Mouse (Mus musculus) lung, adult 2 months (tissue): ENCODE data around the gene Rap2b. TPM values are rescaled to one million over a fixed set of nuclear protein-coding genes. Genes with fewer than 3 reads are reported as not detected.

Experiments used
- DNase-seq: peaks from one replicate; pipeline ENCODE4 v3.0.0; 2022
- H3K4me1 ChIP-seq: fragments of 200-500 bp; 2 replicates; pipeline ENCODE4 v1.6.1; 2011; ENCODE audit warnings: low read length; ENCODE audit not compliant: control insufficient read depth, insufficient read depth
- H3K4me3 ChIP-seq: fragments of 200-500 bp; replicated peaks from 2 replicates; pipeline ENCODE3; 2011; ENCODE audit warnings: low read depth, mild to moderate bottlenecking, control low read depth, low read length; ENCODE audit errors: extremely low read depth
- CTCF ChIP-seq: fragments of 200-500 bp; IDR thresholded peaks from 2 replicates; pipeline ENCODE4 v1.5.1; 2011; ENCODE audit warnings: mild to moderate bottlenecking, low read length, control low read depth; ENCODE audit not compliant: insufficient read depth
- POLR2A ChIP-seq: fragments of 200-500 bp; IDR thresholded peaks from 2 replicates; pipeline ENCODE4 v1.6.1; 2011; ENCODE audit warnings: low read depth, mild to moderate bottlenecking, control low read depth, low read length, borderline replicate concordance; ENCODE audit errors: extremely low read depth
- WGBS: fragments of 180-500 bp; shearing (Covaris S2); methylation state at CpG from one replicate; pipeline ENCODE4 v1.1.7; 2018; 5-methylcytosine and 5-hydroxymethylcytosine counted together
- polyA plus RNA-seq: library from polyadenylated mRNA; depleted of rRNA; stranded (reverse); fragments of >200 nt; gene quantifications from 2 replicates; pipeline ENCODE4 v1.2.3, GENCODE M21; 2012; rRNA removed

Rap2b gene
- 4.1 and 5.1 TPM in 2 replicates for polyA plus RNA-seq

DNA sequence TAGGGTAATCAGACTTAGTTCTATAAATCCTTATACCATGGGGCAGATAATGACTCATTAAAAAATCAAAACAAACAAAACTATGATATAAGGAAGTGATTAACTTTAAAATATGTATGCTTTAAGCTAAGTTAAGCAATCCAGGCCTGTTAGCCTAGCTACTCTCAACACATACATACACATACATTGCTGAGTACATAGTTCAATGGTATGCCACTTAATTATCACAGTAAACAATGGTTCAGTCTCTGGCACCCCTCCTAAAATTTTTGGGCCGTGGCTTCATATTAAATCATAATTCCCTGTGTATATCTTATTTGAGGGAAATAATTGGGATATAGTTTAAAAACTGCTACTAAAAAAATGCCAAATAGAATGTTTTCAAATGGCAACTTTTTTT, at the start of gene Rap2b:
Gene Rap2b, plus strand, starts transcription at position 301 of the 400 bp plus-strand sequence.
- TF ChIP-seq CTCF = no peak
- TF ChIP-seq POLR2A = no peak
- 47% methylated on average over 1 of the region's 1 CpGs for WGBS
- H3K4me3 ChIP-seq = no peak within 1 kb of the TSS
- H3K4me1 ChIP-seq = no peaks in the 10 kb centered on the region; the same call in 1 of the 2 replicates
- DNase-seq = no peak

GRCm38 (mm10) chr3:61315002-61315401, 46.4 kb upstream of the Rap2b start:
- TF ChIP-seq CTCF = no peak
- TF ChIP-seq POLR2A = no peak
- no peak for DNase-seq
- whole genome bisulfite sequencing = 67% methylated on average over 2 of the region's 2 CpGs
- no peak overlapping the region for H3K4me3 ChIP-seq
- H3K4me1 ChIP-seq = no peaks in the 10 kb centered on the region

DNA sequence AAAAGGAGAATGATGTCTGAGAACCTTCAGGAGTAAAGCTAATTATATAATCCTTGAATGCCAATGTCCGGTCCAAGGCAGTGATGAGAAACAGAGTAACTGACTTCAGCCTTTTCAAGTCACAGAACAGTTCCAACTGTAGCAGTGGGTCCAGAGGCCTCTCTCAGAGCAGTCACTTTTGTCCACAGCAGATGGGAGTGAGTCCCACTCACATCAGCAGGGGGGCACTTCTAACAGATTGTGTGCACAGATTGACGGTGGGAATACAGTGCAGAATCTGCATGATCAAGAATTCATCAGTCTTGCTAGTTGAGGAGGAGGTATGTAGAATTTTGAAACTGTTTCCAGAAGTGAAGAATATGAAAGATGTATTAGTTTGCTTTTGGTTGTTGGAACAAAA, 41.4 kb upstream of the Rap2b start:
- WGBS = 82% methylated on average over 2 of the region's 2 CpGs
- DNase-seq = no peak
- Histone ChIP-seq H3K4me3 (no peak overlapping the region), H3K4me1 (no peaks in the 10 kb centered on the region)
- TF ChIP-seq CTCF (no peak), POLR2A (no peak)

- no peak for TF ChIP-seq POLR2A
- TF ChIP-seq CTCF = no peak
- Histone ChIP-seq H3K4me3 (no peak overlapping the region), H3K4me1 (no peaks in the 10 kb centered on the region)
- DNase-seq = no peak
- 69% methylated on average over 6 of the region's 6 CpGs for WGBS
These were observed 39.8 kb upstream of the Rap2b start for GRCm38 (mm10) chr3:61321632-61322031.

DNA sequence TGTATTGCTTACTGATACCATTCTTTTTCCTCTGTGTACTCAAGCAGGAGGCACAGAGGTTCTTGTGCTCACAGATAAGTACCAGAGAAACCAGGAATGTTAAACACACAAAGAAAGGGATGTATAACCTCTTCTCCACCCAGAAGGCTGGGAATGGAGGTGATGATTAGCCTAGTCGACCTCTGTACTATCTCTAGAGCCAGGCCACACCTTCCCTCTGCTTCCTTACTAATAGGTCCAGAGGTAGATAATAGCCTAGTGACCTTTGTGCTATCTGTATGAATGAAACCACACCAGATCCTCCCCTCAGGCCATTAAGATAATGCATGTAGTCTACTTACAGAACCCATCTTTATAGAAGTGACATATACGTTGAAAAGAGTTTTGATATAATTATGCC, 25.2 kb upstream of the Rap2b start:
- no peaks in the 10 kb centered on the region for H3K4me1 ChIP-seq
- no peak overlapping the region for H3K4me3 ChIP-seq
- WGBS = 34% methylated on average over 2 of the region's 2 CpGs
- TF ChIP-seq POLR2A (no peak), CTCF (no peak)
- DNase-seq = no peak

GRCm38 (mm10) chr3:61337230-61337629, 24.2 kb upstream of the Rap2b start:
- no peak for TF ChIP-seq CTCF
- TF ChIP-seq POLR2A = no peak
- WGBS = 67% methylated on average over 3 of the region's 3 CpGs
- Histone ChIP-seq H3K4me3 (no peak overlapping the region), H3K4me1 (no peaks in the 10 kb centered on the region)
- no peak for DNase-seq

GRCm38 (mm10) chr3:61340321-61340720, 21.1 kb upstream of the Rap2b start:
- DNase-seq = no peak
- Histone ChIP-seq H3K4me3 (no peak overlapping the region), H3K4me1 (no peaks in the 10 kb centered on the region)
- 65% methylated on average over 5 of the region's 5 CpGs for WGBS
- TF ChIP-seq POLR2A (no peak), CTCF (no peak)

DNA sequence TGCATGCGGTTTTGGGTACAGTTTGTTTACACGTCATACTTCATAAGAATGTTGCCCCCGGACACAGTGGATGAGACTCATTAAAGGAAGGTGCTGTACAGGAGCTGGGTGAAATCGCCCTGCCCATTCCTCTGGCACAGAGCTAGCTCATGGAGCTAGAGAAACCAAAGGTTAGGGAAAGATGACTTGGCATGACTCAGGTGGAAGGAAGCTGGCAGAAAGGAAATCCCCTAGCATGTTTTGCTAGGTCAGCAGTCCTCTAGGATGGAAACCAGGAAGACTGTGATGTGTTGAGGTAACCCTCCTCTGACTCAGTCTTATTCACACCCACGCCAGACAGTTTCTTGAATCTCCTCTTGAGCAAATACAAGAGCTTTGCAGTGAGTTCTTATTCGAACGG, 17.4 kb upstream of the Rap2b start:
- TF ChIP-seq POLR2A (no peak), CTCF (no peak)
- Histone ChIP-seq H3K4me1 (no peaks in the 10 kb centered on the region), H3K4me3 (no peak overlapping the region)
- 48% methylated on average over 7 of the region's 7 CpGs for WGBS
- DNase-seq = no peak

GRCm38 (mm10) chr3:61345636-61346035, 15.8 kb upstream of the Rap2b start:
- no peak for DNase-seq
- H3K4me3 ChIP-seq = no peak overlapping the region
- 13% methylated on average over 1 of the region's 1 CpGs for WGBS
- H3K4me1 ChIP-seq = no peaks in the 10 kb centered on the region
- TF ChIP-seq CTCF (no peak), POLR2A (no peak)

- no peak for DNase-seq
- H3K4me3 ChIP-seq = no peak overlapping the region
- H3K4me1 ChIP-seq = no peaks in the 10 kb centered on the region
- 77% methylated on average over 4 of the region's 4 CpGs for whole genome bisulfite sequencing
- TF ChIP-seq POLR2A (no peak), CTCF (no peak)
These were observed 13.3 kb upstream of the Rap2b start for GRCm38 (mm10) chr3:61348036-61348614.
